ENCODE assay signal across 7 mouse cellular contexts in the genomic region with DNA sequence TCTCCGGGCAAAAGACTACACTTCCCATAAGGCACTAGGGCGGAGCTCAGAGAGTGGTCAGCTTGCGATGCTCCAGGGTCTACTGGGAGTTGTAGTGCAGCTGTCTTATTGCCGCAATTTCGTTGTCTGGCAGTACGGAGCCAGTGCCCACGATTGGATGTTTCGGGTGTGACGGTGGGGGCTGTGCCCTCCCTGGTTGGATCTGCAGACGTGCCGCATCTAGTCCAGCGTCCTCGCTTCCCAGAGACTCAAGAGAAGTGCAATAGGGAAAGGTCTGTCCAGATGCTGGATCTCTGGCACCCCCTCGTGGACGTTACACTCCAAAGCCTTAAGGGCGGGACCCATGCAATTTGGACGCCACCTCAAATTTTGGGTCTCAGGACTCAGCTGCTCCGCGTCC. TPM values are rescaled to one million over a fixed set of nuclear protein-coding genes. Genes with fewer than 3 reads are reported as not detected.
DNase-seq lines count a peak whose midpoint lies in the region; ATAC-seq and TF ChIP-seq lines count a peak whose summit lies in the region.

No protein-coding gene starts in this region.

- 7% methylated on average over 19 of the region's 19 CpGs for WGBS in embryonic facial prominence, embryonic 10.5 days
- WGBS in intestine, postnatal 0 days, result 5% methylated on average over 19 of the region's 19 CpGs
- 6% methylated on average over 19 of the region's 19 CpGs for WGBS in midbrain, embryonic 13.5 days

- H3K4me3 ChIP-seq in embryonic facial prominence, embryonic 10.5 days, result peak overlapping the region; percentile 53
- peak overlapping the region; percentile 33 for H3K4me3 ChIP-seq in intestine, postnatal 0 days (ENCODE audit: low read depth, low read length)
- peak overlapping the region; percentile 41 for H3K4me3 ChIP-seq in midbrain, embryonic 13.5 days (replicated peaks)

- H3K27ac ChIP-seq in embryonic facial prominence, embryonic 10.5 days (replicated peaks), result peak overlapping the region; percentile 57
- H3K27ac ChIP-seq in intestine, postnatal 0 days (ENCODE audit: low read depth, low read length), result no peak overlapping the region
- H3K27ac ChIP-seq in midbrain, embryonic 13.5 days, result peak overlapping the region; percentile 83; the same call in 1 of the 2 replicates

- TF ChIP-seq CTCF in intestine, postnatal 0 days (IDR thresholded peaks at IDR 0.05; ENCODE audit: low read depth), result peak; percentile 97

- H3K4me1 ChIP-seq in embryonic facial prominence, embryonic 10.5 days, result peaks cover 11% of the 10 kb centered on the region; the same call in 1 of the 2 replicates
- no peaks in the 10 kb centered on the region for H3K4me1 ChIP-seq in intestine, postnatal 0 days (replicated peaks; ENCODE audit: control insufficient read depth, insufficient read depth, low read length)
- peaks cover 4% of the 10 kb centered on the region for H3K4me1 ChIP-seq in midbrain, embryonic 13.5 days (replicated peaks)

- no peaks in the 10 kb centered on the region for H3K9me3 ChIP-seq in embryonic facial prominence, embryonic 10.5 days
- no peaks in the 10 kb centered on the region for H3K9me3 ChIP-seq in intestine, postnatal 0 days (ENCODE audit: control insufficient read depth)
- no peaks in the 10 kb centered on the region for H3K9me3 ChIP-seq in midbrain, embryonic 13.5 days

- H3K9ac ChIP-seq in intestine, postnatal 0 days (ENCODE audit: low read depth, low read length), result no peak overlapping the region
- no peak overlapping the region; the same call in 1 of the 2 replicates for H3K9ac ChIP-seq in midbrain, embryonic 13.5 days (replicated peaks)

- H3K4me2 ChIP-seq in intestine, postnatal 0 days (replicated peaks; ENCODE audit: low read depth), result peak overlapping the region; percentile 58
- H3K4me2 ChIP-seq in midbrain, embryonic 13.5 days (replicated peaks), result peak overlapping the region; percentile 59

- DNase-seq in adrenal gland, postnatal 10 days, result peak; percentile 93
- DNase-seq in embryonic facial prominence, embryonic 10.5 days (ENCODE audit: low spot score), result peak; percentile 93
- peak; percentile 74 for DNase-seq in gonadal fat pad, adult 2 months (ENCODE audit: low read depth)
- DNase-seq in left cerebral cortex, postnatal 4 days, result peak; percentile 96
- peak; percentile 75 for DNase-seq in spleen, adult 12 weeks (ENCODE audit: low spot score)

- intact Hi-C loops in left cerebral cortex, postnatal 4 days (cut with DNase I), result no loop called here

- ATAC-seq in intestine, postnatal 0 days, result peak; percentile 91
- ATAC-seq in midbrain, embryonic 13.5 days, result peak; percentile 99

- no peaks in the 10 kb centered on the region for H3K27me3 ChIP-seq in embryonic facial prominence, embryonic 10.5 days (replicated peaks; ENCODE audit: low read depth, poor library complexity, severe bottlenecking)
- H3K27me3 ChIP-seq in intestine, postnatal 0 days (replicated peaks; ENCODE audit: control insufficient read depth, insufficient read depth, low read length), result no peaks in the 10 kb centered on the region
- H3K27me3 ChIP-seq in midbrain, embryonic 13.5 days, result no peaks in the 10 kb centered on the region

- H3K36me3 ChIP-seq in embryonic facial prominence, embryonic 10.5 days (replicated peaks), result peaks cover 39% of the 10 kb centered on the region
- peaks cover 18% of the 10 kb centered on the region; the same call in 1 of the 2 replicates for H3K36me3 ChIP-seq in intestine, postnatal 0 days (ENCODE audit: control insufficient read depth, insufficient read depth)
- peaks cover 20% of the 10 kb centered on the region for H3K36me3 ChIP-seq in midbrain, embryonic 13.5 days

RNA-seq across cellular contexts. Expression of gene Bcat2, which starts 19.2 kb away (rescaled TPM):
- total RNA-seq in adrenal gland, postnatal 10 days (2021), result 100 to 1,000 TPM; 114 to 118 TPM
- polyA plus RNA-seq in embryonic facial prominence, embryonic 10.5 days (2016; fragmentation: Nextera tagmentation; extraction: Ambion mirVana), result 51.1 and 51.9 TPM in 2 replicates
- polyA plus RNA-seq in gonadal fat pad, adult 2 months (2012; rRNA removed), result 111 and 127 TPM in 2 replicates
- polyA plus RNA-seq in intestine, postnatal 0 days (2015; fragmentation: Nextera tagmentation; extraction: Ambion mirVana), result 17.7 and 18.6 TPM in 2 replicates
- total RNA-seq in left cerebral cortex, postnatal 4 days (2021), result 10 to 100 TPM; 22.9 to 25.3 TPM
- polyA plus RNA-seq in midbrain, embryonic 13.5 days (2015; fragmentation: Nextera tagmentation; extraction: Ambion mirVana), result 20.7 and 24.5 TPM in 2 replicates

RNA-seq across cellular contexts. Expression of gene Fgf21, which starts 26.1 kb away (rescaled TPM):
- total RNA-seq in adrenal gland, postnatal 10 days (2021), result 10 to 100 TPM in 1 of 2 experiments, 1 to 10 TPM in 1; 1.3 to 21.9 TPM
- polyA plus RNA-seq in embryonic facial prominence, embryonic 10.5 days (2016; fragmentation: Nextera tagmentation; extraction: Ambion mirVana), result not detected in 2 replicates
- polyA plus RNA-seq in gonadal fat pad, adult 2 months (2012; rRNA removed), result 2.0 TPM in 2 replicates
- not detected in 2 replicates for polyA plus RNA-seq in intestine, postnatal 0 days (2015; fragmentation: Nextera tagmentation; extraction: Ambion mirVana)
- total RNA-seq in left cerebral cortex, postnatal 4 days (2021), result not detected
- polyA plus RNA-seq in midbrain, embryonic 13.5 days (2015; fragmentation: Nextera tagmentation; extraction: Ambion mirVana), result 0.17 TPM in 1 of 2 replicates, not detected in the other

RNA-seq across cellular contexts. Expression of gene Fut1, which starts 27.9 kb away (rescaled TPM):
- total RNA-seq in adrenal gland, postnatal 10 days (2021), result under 1 TPM in 1 of 2 experiments, not detected in 1; 0.21 TPM
- polyA plus RNA-seq in embryonic facial prominence, embryonic 10.5 days (2016; fragmentation: Nextera tagmentation; extraction: Ambion mirVana), result 0.07 and 0.44 TPM in 2 replicates
- polyA plus RNA-seq in gonadal fat pad, adult 2 months (2012; rRNA removed), result 24.1 and 36.6 TPM in 2 replicates
- 0.05 and 0.23 TPM in 2 replicates for polyA plus RNA-seq in intestine, postnatal 0 days (2015; fragmentation: Nextera tagmentation; extraction: Ambion mirVana)
- under 1 TPM in 1 of 2 experiments, not detected in 1; 0.14 TPM for total RNA-seq in left cerebral cortex, postnatal 4 days (2021)
- not detected in 2 replicates for polyA plus RNA-seq in midbrain, embryonic 13.5 days (2015; fragmentation: Nextera tagmentation; extraction: Ambion mirVana)

RNA-seq across cellular contexts. Expression of gene Izumo1, which starts 32.4 kb away (rescaled TPM):
- total RNA-seq in adrenal gland, postnatal 10 days (2021), result under 1 TPM; 0.39 to 0.73 TPM
- polyA plus RNA-seq in embryonic facial prominence, embryonic 10.5 days (2016; fragmentation: Nextera tagmentation; extraction: Ambion mirVana), result 0.07 and 0.10 TPM in 2 replicates
- 0.58 and 0.75 TPM in 2 replicates for polyA plus RNA-seq in gonadal fat pad, adult 2 months (2012; rRNA removed)
- 0.08 TPM in 2 replicates for polyA plus RNA-seq in intestine, postnatal 0 days (2015; fragmentation: Nextera tagmentation; extraction: Ambion mirVana)
- total RNA-seq in left cerebral cortex, postnatal 4 days (2021), result under 1 TPM in 1 of 2 experiments, not detected in 1; 0.20 TPM
- polyA plus RNA-seq in midbrain, embryonic 13.5 days (2015; fragmentation: Nextera tagmentation; extraction: Ambion mirVana), result 0.17 TPM in 1 of 2 replicates, not detected in the other

RNA-seq across cellular contexts. Expression of gene Hsd17b14, which starts 34.5 kb away (rescaled TPM):
- total RNA-seq in adrenal gland, postnatal 10 days (2021), result 1 to 10 TPM in 1 of 2 experiments, under 1 TPM in 1; 0.93 to 1.4 TPM
- 0.87 and 0.92 TPM in 2 replicates for polyA plus RNA-seq in embryonic facial prominence, embryonic 10.5 days (2016; fragmentation: Nextera tagmentation; extraction: Ambion mirVana)
- 2.6 and 6.3 TPM in 2 replicates for polyA plus RNA-seq in gonadal fat pad, adult 2 months (2012; rRNA removed)
- 0.73 and 1.2 TPM in 2 replicates for polyA plus RNA-seq in intestine, postnatal 0 days (2015; fragmentation: Nextera tagmentation; extraction: Ambion mirVana)
- total RNA-seq in left cerebral cortex, postnatal 4 days (2021), result not detected
- polyA plus RNA-seq in midbrain, embryonic 13.5 days (2015; fragmentation: Nextera tagmentation; extraction: Ambion mirVana), result 0.13 and 0.21 TPM in 2 replicates

Comparison
In these comparisons a context has a peak if more than half of its experiments do, and no peak if none do; other contexts are left out.
1. RNA of gene Fut1, which starts 27.9 kb away (polyA plus RNA-seq): 24.1 to 36.6 TPM in gonadal fat pad, adult 2 months; 0.05 to 0.23 TPM in intestine, postnatal 0 days, 0.07 to 0.44 TPM in embryonic facial prominence, embryonic 10.5 days and not detected in midbrain, embryonic 13.5 days; every median in the first group is over 10 times any median in the second.
2. Peak in every context shown above with its lines, with median percentiles within 50 percentile points of each other: DNase-seq and H3K4me3 ChIP-seq.